Mouse (Mus musculus): Measurements from ENCODE around the gene Hspg2. TPM values are rescaled to one million over a fixed set of nuclear protein-coding genes. Genes with fewer than 3 reads are reported as not detected.

The Hspg2 gene
- 0.23 TPM for polyA plus RNA-seq (2014; fragmentation: Illumina TruSeq; extraction: RNeasy Lipid Tissue Mini Kit (QIAGEN cat#74804); ENCODE audit: low read depth, low replicate concordance)

GRCm38 (mm10) chr4:137468260-137469080 is at the start of gene Hspg2:
Hspg2 (plus strand) TSS chr4:137468769.

GRCm38 (mm10) chr4:137430502-137430901 is 38.1 kb upstream of the Hspg2 start, which contains the start of gene Cela3b:
Cela3b (minus strand) TSS chr4:137430540.

DNA sequence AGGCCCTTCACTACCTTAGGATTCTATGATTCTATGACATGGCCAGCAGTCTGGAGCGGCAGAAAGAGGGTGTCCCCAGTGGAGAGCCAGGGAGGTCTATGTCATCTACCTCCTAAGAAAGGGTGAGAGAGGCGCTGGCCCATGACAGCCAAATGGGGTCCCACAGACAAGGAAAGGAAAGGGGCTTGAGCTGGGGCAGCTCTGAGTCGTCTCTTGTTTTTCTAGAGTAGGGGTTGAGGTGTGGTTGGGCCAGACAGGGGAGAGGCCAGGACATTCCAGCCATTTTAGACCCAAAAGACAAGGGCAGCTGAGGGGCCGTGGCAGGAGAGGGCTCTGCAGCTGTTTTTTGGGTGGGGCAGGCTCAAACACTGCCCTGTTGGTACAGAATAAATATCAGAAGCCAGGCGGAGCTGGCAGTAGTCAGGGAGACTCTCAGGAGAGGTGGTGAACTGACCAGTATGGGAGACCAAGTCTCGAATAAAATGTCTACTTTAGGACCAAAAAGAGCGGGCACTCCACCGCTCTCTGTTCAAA is 15.3 kb upstream of the Hspg2 start, which contains the start of gene 1700013G24Rik:
Gene 1700013G24Rik, plus strand, starts transcription at position 51 of the 534 bp plus-strand sequence.

GRCm38 (mm10) chr4:137574469-137574868 is 105.9 kb downstream of the Hspg2 start, which contains the start of gene Ldlrad2:
Ldlrad2 (minus strand) TSS chr4:137574569.

GRCm38 (mm10) chr4:137593601-137594495 is 125.3 kb downstream of the Hspg2 start, which contains the start of gene Usp48:
Usp48 (plus strand) TSS chr4:137593755.

Other genes with a start within 250 kb of the Hspg2 start
- 8.6 TPM for gene Wnt4, start 191.3 kb upstream of the Hspg2 start, polyA plus RNA-seq (2014; fragmentation: Illumina TruSeq; extraction: RNeasy Lipid Tissue Mini Kit (QIAGEN cat#74804); ENCODE audit: low read depth, low replicate concordance)
- 1,817 TPM for gene Cdc42, start 111.0 kb upstream of the Hspg2 start, polyA plus RNA-seq (2014; fragmentation: Illumina TruSeq; extraction: RNeasy Lipid Tissue Mini Kit (QIAGEN cat#74804); ENCODE audit: low read depth, low replicate concordance)
- gene Cela3a, start 59.0 kb upstream of the Hspg2 start, polyA plus RNA-seq (2014; fragmentation: Illumina TruSeq; extraction: RNeasy Lipid Tissue Mini Kit (QIAGEN cat#74804); ENCODE audit: low read depth, low replicate concordance), result not detected
- gene Cela3b, start 38.2 kb upstream of the Hspg2 start, polyA plus RNA-seq (2014; fragmentation: Illumina TruSeq; extraction: RNeasy Lipid Tissue Mini Kit (QIAGEN cat#74804); ENCODE audit: low read depth, low replicate concordance), result 0.70 TPM
- gene 1700013G24Rik, start 15.5 kb upstream of the Hspg2 start, polyA plus RNA-seq (2014; fragmentation: Illumina TruSeq; extraction: RNeasy Lipid Tissue Mini Kit (QIAGEN cat#74804); ENCODE audit: low read depth, low replicate concordance), result not detected
- gene Ldlrad2, start 105.8 kb downstream of the Hspg2 start, polyA plus RNA-seq (2014; fragmentation: Illumina TruSeq; extraction: RNeasy Lipid Tissue Mini Kit (QIAGEN cat#74804); ENCODE audit: low read depth, low replicate concordance), result not detected
- 89.7 TPM for gene Usp48, start 125.0 kb downstream of the Hspg2 start, polyA plus RNA-seq (2014; fragmentation: Illumina TruSeq; extraction: RNeasy Lipid Tissue Mini Kit (QIAGEN cat#74804); ENCODE audit: low read depth, low replicate concordance)
- gene Rap1gap, start 196.0 kb downstream of the Hspg2 start, polyA plus RNA-seq (2014; fragmentation: Illumina TruSeq; extraction: RNeasy Lipid Tissue Mini Kit (QIAGEN cat#74804); ENCODE audit: low read depth, low replicate concordance), result 2.2 TPM